Mouse (Mus musculus) adrenal gland, adult 18-20 months (tissue): Measurements from ENCODE around the gene Cd72. TPM values are rescaled to one million over a fixed set of nuclear protein-coding genes. Genes with fewer than 3 reads are reported as not detected.

Experiments used
- DNase-seq, 2 experiments: peaks; one replicate each; pipeline ENCODE4 v3.0.0; 2021 to 2022; ENCODE audit warnings: low spot score in 2 of 2
- total RNA-seq, 2 experiments: library from RNA; stranded (reverse); gene quantifications; 1 replicate in 1 of 2; 2 replicates in 1 of 2; pipeline ENCODE4 v1.2.3; 2021

The Cd72 gene
- total RNA-seq, 2 experiments from 2014 or later: 2.6 to 2.8 TPM

- DNase-seq: peak; percentile 55 to 60
These were observed 48.1 kb downstream of the Cd72 start for GRCm38 (mm10) chr4:43406162-43406971.

- DNase-seq: no peak
These were observed 49.7 kb downstream of the Cd72 start for GRCm38 (mm10) chr4:43404697-43405096.

GRCm38 (mm10) chr4:43402212-43402611 is 52.2 kb downstream of the Cd72 start:
- DNase-seq: peak in 1 of 2 experiments; percentile 22

GRCm38 (mm10) chr4:43401486-43401885 is 52.9 kb downstream of the Cd72 start:
- no peak for DNase-seq

- DNase-seq: no peak
These were observed 53.5 kb downstream of the Cd72 start for GRCm38 (mm10) chr4:43400976-43401375.

- DNase-seq: peak in 1 of 2 experiments; percentile 24
These were observed 54.9 kb downstream of the Cd72 start for GRCm38 (mm10) chr4:43399391-43400131.

GRCm38 (mm10) chr4:43398829-43399331 is 55.5 kb downstream of the Cd72 start:
- peak; percentile 73 to 74 for DNase-seq

GRCm38 (mm10) chr4:43398014-43398413 is 56.4 kb downstream of the Cd72 start:
- no peak for DNase-seq

Other genes starting within 250 kb of the Cd72 start
- gene Atp8b5, start 187.5 kb downstream of the Cd72 start, total RNA-seq: under 1 TPM; 0.30 to 0.83 TPM
- gene Rusc2, start 72.6 kb downstream of the Cd72 start, total RNA-seq: 10 to 100 TPM; 36.9 to 39.9 TPM
- not detected for gene Fam166b, start 25.5 kb downstream of the Cd72 start, total RNA-seq
- gene Tesk1, start 12.7 kb downstream of the Cd72 start, total RNA-seq: 10 to 100 TPM; 67.6 to 72.3 TPM
- under 1 TPM in 1 of 2 experiments, not detected in 1; 0.38 TPM for gene Sit1, start 29.1 kb upstream of the Cd72 start, total RNA-seq
- gene Ccdc107, start 38.3 kb upstream of the Cd72 start, total RNA-seq: 10 to 100 TPM; 49.7 to 58.0 TPM
- 1 to 10 TPM; 1.1 to 1.9 TPM for gene Arhgef39, start 45.1 kb upstream of the Cd72 start, total RNA-seq
- gene Car9, start 52.3 kb upstream of the Cd72 start, total RNA-seq: under 1 TPM; 0.56 to 0.61 TPM
- gene Tpm2, start 69.1 kb upstream of the Cd72 start, total RNA-seq: 10 to 100 TPM; 33.4 to 61.7 TPM
- gene Creb3, start 107.7 kb upstream of the Cd72 start, total RNA-seq: 100 to 1,000 TPM in 1 of 2 experiments, 10 to 100 TPM in 1; 95.8 to 144 TPM
- gene Tln1, start 108.1 kb upstream of the Cd72 start, total RNA-seq: 100 to 1,000 TPM; 167 to 208 TPM
- gene Rgp1, start 124.1 kb upstream of the Cd72 start, total RNA-seq: 10 to 100 TPM; 40.7 to 48.7 TPM
- gene Gba2, start 124.2 kb upstream of the Cd72 start, total RNA-seq: 1 to 10 TPM; 8.2 to 8.3 TPM
- under 1 TPM; 0.70 to 0.73 TPM for gene Msmp, start 129.9 kb upstream of the Cd72 start, total RNA-seq
- 10 to 100 TPM; 24.9 to 42.4 TPM for gene Npr2, start 177.3 kb upstream of the Cd72 start, total RNA-seq
- under 1 TPM; 0.53 to 0.54 TPM for gene Spag8, start 199.0 kb upstream of the Cd72 start, total RNA-seq
- gene Hint2, start 201.8 kb upstream of the Cd72 start, total RNA-seq: 100 to 1,000 TPM in 1 of 2 experiments, 10 to 100 TPM in 1; 79.2 to 121 TPM
- 1 to 10 TPM; 5.2 to 7.5 TPM for gene Tmem8b, start 214.3 kb upstream of the Cd72 start, total RNA-seq
- under 1 TPM; 0.19 to 0.40 TPM for gene Fam221b, start 214.5 kb upstream of the Cd72 start, total RNA-seq
- gene Olfr70, start 246.2 kb upstream of the Cd72 start, total RNA-seq: not detected